27 mouse cellular contexts compared by ENCODE assay signal in the genomic region with DNA sequence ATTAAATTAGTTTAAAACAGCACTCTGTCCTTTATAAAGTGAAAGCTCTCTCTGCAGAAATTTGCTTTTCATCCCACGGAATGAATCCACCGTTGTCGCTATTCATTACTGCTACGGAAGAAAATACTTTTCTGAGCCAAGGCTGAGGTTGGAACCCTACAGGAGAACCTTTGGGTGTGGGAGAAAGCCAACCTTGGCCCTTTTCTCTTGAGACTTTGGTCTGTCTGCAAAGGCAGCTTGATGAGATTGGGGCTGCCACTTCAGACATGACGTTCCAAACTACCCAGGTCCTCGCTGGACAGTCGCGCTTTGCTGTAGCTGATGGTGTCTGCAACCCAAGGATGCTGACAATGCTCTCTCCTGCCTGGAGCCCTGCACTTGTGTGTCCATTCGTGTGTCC. TPM values are rescaled to one million over a fixed set of nuclear protein-coding genes. Genes with fewer than 3 reads are reported as not detected.
DNase-seq lines count a peak whose midpoint lies in the region; ATAC-seq lines count a peak whose summit lies in the region.
"Had no signal": no experiment of that assay in that cellular context is flagged by ENCODE, and none has a peak within 500 bp of the region (broad histone marks: within the 10 kb centered on the region; RNA-seq: fewer than 3 reads in every experiment).

No protein-coding gene starts in this region.

- no peaks in the 10 kb centered on the region for H3K9me3 ChIP-seq in limb, embryonic 11.5 days (ENCODE audit: control insufficient read depth, low read length)
- H3K9me3 ChIP-seq in limb, embryonic 10.5 days (replicated peaks) = no peaks in the 10 kb centered on the region
- H3K9me3 ChIP-seq in intestine, embryonic 14.5 days (ENCODE audit: control insufficient read depth, low read length) = no peaks in the 10 kb centered on the region
- H3K9me3 ChIP-seq in intestine, embryonic 15.5 days = no peaks in the 10 kb centered on the region
- H3K9me3 ChIP-seq: forebrain, embryonic 10.5 days; forebrain, embryonic 15.5 days; heart, embryonic 13.5 days; hindbrain, embryonic 13.5 days had no signal

- no peak for ATAC-seq in limb, embryonic 11.5 days (ENCODE audit: insufficient number of reproducible peaks, low FRiP score, low TSS enrichment, low read depth)
- no peak for ATAC-seq in intestine, embryonic 14.5 days (replicated peaks; ENCODE audit: low FRiP score, low TSS enrichment, low read depth)
- ATAC-seq in intestine, embryonic 15.5 days = no peak
- ATAC-seq: CD4-positive, CD25-positive, alpha-beta regulatory T cell, adult 4 months; forebrain, embryonic 15.5 days; hindbrain, embryonic 16.5 days had no signal

- no peaks in the 10 kb centered on the region for H3K36me3 ChIP-seq in limb, embryonic 11.5 days (ENCODE audit: control insufficient read depth, insufficient read depth, low read length)
- no peaks in the 10 kb centered on the region for H3K36me3 ChIP-seq in limb, embryonic 10.5 days
- H3K36me3 ChIP-seq in intestine, embryonic 14.5 days (ENCODE audit: control insufficient read depth, insufficient read depth, low read length) = no peaks in the 10 kb centered on the region
- no peaks in the 10 kb centered on the region for H3K36me3 ChIP-seq in intestine, embryonic 15.5 days
- H3K36me3 ChIP-seq: forebrain, embryonic 10.5 days; forebrain, embryonic 15.5 days; heart, embryonic 13.5 days; hindbrain, embryonic 13.5 days had no signal

- no peak overlapping the region for H3K9ac ChIP-seq in limb, embryonic 11.5 days (ENCODE audit: low read length)
- no peak overlapping the region for H3K9ac ChIP-seq in intestine, embryonic 14.5 days (ENCODE audit: low read length)
- peak overlapping the region; percentile 26; the same call in 1 of the 2 replicates for H3K9ac ChIP-seq in intestine, embryonic 15.5 days
- H3K9ac ChIP-seq: forebrain, embryonic 15.5 days; heart, embryonic 13.5 days; hindbrain, embryonic 13.5 days had no signal

- no peak overlapping the region for H3K4me2 ChIP-seq in limb, embryonic 11.5 days (ENCODE audit: low read depth, severe bottlenecking)
- peak overlapping the region; percentile 12; the same call in 1 of the 2 replicates for H3K4me2 ChIP-seq in intestine, embryonic 14.5 days (ENCODE audit: low read length)
- H3K4me2 ChIP-seq in intestine, embryonic 15.5 days (replicated peaks) = peak overlapping the region; percentile 38
- H3K4me2 ChIP-seq: forebrain, embryonic 15.5 days; heart, embryonic 13.5 days; hindbrain, embryonic 13.5 days had no signal

- 14% methylated on average over 9 of the region's 9 CpGs for WGBS in limb, embryonic 11.5 days
- WGBS in limb, embryonic 10.5 days = 12% methylated on average over 9 of the region's 9 CpGs
- WGBS in intestine, embryonic 14.5 days = 29% methylated on average over 9 of the region's 9 CpGs
- 21% methylated on average over 9 of the region's 9 CpGs for WGBS in intestine, embryonic 15.5 days
- 20% methylated on average over 9 of the region's 9 CpGs for WGBS in large intestine, adult 2 months

- H3K27me3 ChIP-seq in limb, embryonic 11.5 days (ENCODE audit: control insufficient read depth, insufficient read depth, low read length) = peaks cover 96% of the 10 kb centered on the region
- peaks cover 100% of the 10 kb centered on the region for H3K27me3 ChIP-seq in limb, embryonic 10.5 days (ENCODE audit: low read depth, poor library complexity, severe bottlenecking)
- peaks cover 100% of the 10 kb centered on the region for H3K27me3 ChIP-seq in intestine, embryonic 14.5 days (replicated peaks; ENCODE audit: control insufficient read depth, insufficient read depth, low read length)
- peaks cover 87% of the 10 kb centered on the region for H3K27me3 ChIP-seq in intestine, embryonic 15.5 days (replicated peaks)

- no peak overlapping the region for H3K4me3 ChIP-seq in limb, embryonic 11.5 days (ENCODE audit: low read depth, low read length)
- no peak overlapping the region for H3K4me3 ChIP-seq in limb, embryonic 10.5 days
- 0 out of 2 replicates have a peak overlapping the region, but pooled peaks have one; percentile 43 for H3K4me3 ChIP-seq in intestine, embryonic 14.5 days (ENCODE audit: low read depth, low read length)
- H3K4me3 ChIP-seq in intestine, embryonic 15.5 days (replicated peaks) = 0 out of 2 replicates have a peak overlapping the region, but pooled peaks have one; percentile 1
- H3K4me3 ChIP-seq: forebrain, embryonic 10.5 days; forebrain, embryonic 15.5 days; heart, embryonic 13.5 days; hindbrain, embryonic 13.5 days had no signal

- peak; percentile 36 for DNase-seq in limb, embryonic 11.5 days (ENCODE audit: low spot score)
- DNase-seq in limb, embryonic 10.5 days (ENCODE audit: low spot score) = no peak
- DNase-seq in intestine, embryonic 14.5 days (ENCODE audit: low spot score) = no peak
- DNase-seq in large intestine, adult 2 months (ENCODE audit: low read depth, low spot score) = peak; percentile 18
- no peak for DNase-seq in testis, postnatal 10 days (ENCODE audit: low spot score)
- no peak for DNase-seq in ovary, postnatal 14 days (ENCODE audit: low spot score)
- DNase-seq: adrenal gland, adult 2 months; adrenal gland, postnatal 14 days; cerebellum, adult 11 months; cerebellum, adult 2 months; cerebellum, postnatal 14 days; gastrocnemius, postnatal 25 days; heart, adult 18-20 months; heart, postnatal 14 days; heart, postnatal 4 days had no signal

- H3K4me1 ChIP-seq in limb, embryonic 11.5 days (ENCODE audit: control insufficient read depth, insufficient read depth, low read length) = peaks cover 14% of the 10 kb centered on the region; the same call in 1 of the 2 replicates
- peaks cover 56% of the 10 kb centered on the region for H3K4me1 ChIP-seq in limb, embryonic 10.5 days
- H3K4me1 ChIP-seq in intestine, embryonic 14.5 days (replicated peaks; ENCODE audit: control insufficient read depth, insufficient read depth, low read length) = no peaks in the 10 kb centered on the region
- H3K4me1 ChIP-seq in intestine, embryonic 15.5 days (replicated peaks) = peaks cover 6% of the 10 kb centered on the region; the same call in 1 of the 2 replicates

- no peak overlapping the region for H3K27ac ChIP-seq in limb, embryonic 11.5 days (replicated peaks; ENCODE audit: low read depth, low read length)
- H3K27ac ChIP-seq in limb, embryonic 10.5 days = no peak overlapping the region
- H3K27ac ChIP-seq in intestine, embryonic 14.5 days (ENCODE audit: low read depth) = no peak overlapping the region
- H3K27ac ChIP-seq in intestine, embryonic 15.5 days = peak overlapping the region; percentile 94; the same call in 1 of the 2 replicates
- H3K27ac ChIP-seq: forebrain, embryonic 10.5 days; forebrain, embryonic 15.5 days; heart, embryonic 13.5 days; hindbrain, embryonic 13.5 days had no signal

RNA-seq across cellular contexts. Expression of a gene that starts 1.4 kb away (rescaled TPM):
- not detected in 2 replicates for polyA plus RNA-seq in limb, embryonic 11.5 days (2014; fragmentation: Nextera tagmentation; extraction: Ambion mirVana)
- 0.06 and 0.16 TPM in 2 replicates for polyA plus RNA-seq in limb, embryonic 10.5 days (2016; fragmentation: Nextera tagmentation; extraction: Ambion mirVana)
- polyA plus RNA-seq in intestine, embryonic 14.5 days (2014; fragmentation: Nextera tagmentation; extraction: Ambion mirVana) = 24.0 and 30.2 TPM in 2 replicates
- 36.0 and 38.2 TPM in 2 replicates for polyA plus RNA-seq in intestine, embryonic 15.5 days (2015; fragmentation: Nextera tagmentation; extraction: Ambion mirVana)
- polyA plus RNA-seq in large intestine, adult 2 months (2012; rRNA removed) = 149 and 189 TPM in 2 replicates
- polyA plus RNA-seq: adrenal gland, adult 2 months; C2C12; CD4-positive, CD25-positive, alpha-beta regulatory T cell, adult 4 months; cerebellum, adult 2 months; embryonic facial prominence, embryonic 11.5 days; embryonic facial prominence, embryonic 14.5 days; forebrain, embryonic 10.5 days; forebrain, embryonic 15.5 days; heart, embryonic 13.5 days; hindbrain, embryonic 13.5 days; hindbrain, embryonic 16.5 days had no signal

RNA-seq across cellular contexts. Expression of a gene that starts 13.8 kb away (rescaled TPM):
- polyA plus RNA-seq in limb, embryonic 11.5 days (2014; fragmentation: Nextera tagmentation; extraction: Ambion mirVana) = not detected in 2 replicates
- polyA plus RNA-seq in limb, embryonic 10.5 days (2016; fragmentation: Nextera tagmentation; extraction: Ambion mirVana) = not detected in 2 replicates
- 1.6 and 1.7 TPM in 2 replicates for polyA plus RNA-seq in intestine, embryonic 14.5 days (2014; fragmentation: Nextera tagmentation; extraction: Ambion mirVana)
- polyA plus RNA-seq in intestine, embryonic 15.5 days (2015; fragmentation: Nextera tagmentation; extraction: Ambion mirVana) = 1.6 and 1.7 TPM in 2 replicates
- polyA plus RNA-seq in large intestine, adult 2 months (2012; rRNA removed) = 1.8 and 4.6 TPM in 2 replicates
- polyA plus RNA-seq: C2C12; CD4-positive, CD25-positive, alpha-beta regulatory T cell, adult 4 months; cerebellum, adult 2 months; embryonic facial prominence, embryonic 11.5 days; embryonic facial prominence, embryonic 14.5 days; forebrain, embryonic 10.5 days; forebrain, embryonic 15.5 days; gonadal fat pad, adult 2 months; heart, embryonic 13.5 days; heart, embryonic 16.5 days; hindbrain, embryonic 13.5 days; hindbrain, embryonic 16.5 days had no signal

RNA-seq across cellular contexts. Expression of a gene that starts 38.7 kb away (rescaled TPM):
- not detected in 2 replicates for polyA plus RNA-seq in limb, embryonic 11.5 days (2014; fragmentation: Nextera tagmentation; extraction: Ambion mirVana)
- not detected in 2 replicates for polyA plus RNA-seq in limb, embryonic 10.5 days (2016; fragmentation: Nextera tagmentation; extraction: Ambion mirVana)
- 0.79 and 6.4 TPM in 2 replicates for polyA plus RNA-seq in intestine, embryonic 14.5 days (2014; fragmentation: Nextera tagmentation; extraction: Ambion mirVana)
- polyA plus RNA-seq in intestine, embryonic 15.5 days (2015; fragmentation: Nextera tagmentation; extraction: Ambion mirVana) = 5.7 and 5.8 TPM in 2 replicates
- 0.04 and 0.12 TPM in 2 replicates for polyA plus RNA-seq in large intestine, adult 2 months (2012; rRNA removed)
- polyA plus RNA-seq: adrenal gland, adult 2 months; C2C12; CD4-positive, CD25-positive, alpha-beta regulatory T cell, adult 4 months; cerebellum, adult 2 months; embryonic facial prominence, embryonic 11.5 days; embryonic facial prominence, embryonic 14.5 days; forebrain, embryonic 10.5 days; forebrain, embryonic 15.5 days; gonadal fat pad, adult 2 months; heart, embryonic 13.5 days; heart, embryonic 16.5 days; hindbrain, embryonic 13.5 days; hindbrain, embryonic 16.5 days had no signal

Comparison
In these comparisons a context has a peak if more than half of its experiments do, and no peak if none do; other contexts are left out.
1. DNase-seq: peak in limb, embryonic 11.5 days (single experiment) and large intestine, adult 2 months (single experiment); none in limb, embryonic 10.5 days (single experiment), intestine, embryonic 14.5 days (single experiment), testis, postnatal 10 days (single experiment) and ovary, postnatal 14 days (single experiment).
2. H3K4me3 ChIP-seq: peak in intestine, embryonic 14.5 days (single experiment) and intestine, embryonic 15.5 days (single experiment); none in limb, embryonic 11.5 days (single experiment) and limb, embryonic 10.5 days (single experiment).
3. RNA of a gene that starts 1.4 kb away (polyA plus RNA-seq): 149 to 189 TPM in large intestine, adult 2 months, 36.0 to 38.2 TPM in intestine, embryonic 15.5 days and 24.0 to 30.2 TPM in intestine, embryonic 14.5 days; 0.06 to 0.16 TPM in limb, embryonic 10.5 days and not detected in limb, embryonic 11.5 days; every median in the first group is over 10 times any median in the second.